Mouse (Mus musculus): ENCODE data around the gene Stmn1.

The Stmn1 gene

DNA sequence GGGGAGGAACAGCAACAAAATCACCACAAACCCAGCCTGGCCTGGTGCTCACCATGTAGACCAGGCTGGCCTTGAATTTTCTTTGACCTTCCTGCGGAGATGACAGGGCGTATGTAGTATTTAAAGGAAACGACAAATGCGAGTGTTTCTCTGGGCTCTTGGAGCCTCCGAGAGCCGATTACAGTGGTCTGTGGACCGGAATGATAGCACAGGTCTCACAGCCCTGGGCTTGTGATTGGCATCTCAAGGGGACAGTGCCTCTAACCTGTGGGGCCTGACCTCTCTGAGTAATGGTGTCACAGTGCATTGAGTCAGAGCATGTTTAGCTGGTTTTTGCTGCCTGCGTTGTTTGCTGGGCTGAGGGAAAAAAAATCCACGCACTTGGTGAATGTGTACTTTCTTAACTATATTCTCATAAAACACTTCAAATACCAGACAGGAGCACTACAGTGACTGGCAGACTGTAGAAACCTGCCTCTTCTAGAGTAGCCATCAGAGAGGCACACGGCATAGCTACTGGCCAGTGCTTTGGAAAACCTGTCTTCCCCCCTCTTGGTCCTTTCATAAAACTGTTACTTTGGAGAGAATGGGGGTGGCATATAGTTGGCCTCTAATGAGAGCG is 46.3 kb downstream of the Stmn1 start:
- no peak for DNase-seq (ENCODE audit: low read depth)

GRCm38 (mm10) chr4:134515614-134516013 is 47.5 kb downstream of the Stmn1 start:
- DNase-seq (ENCODE audit: low read depth): peak; percentile 57

DNA sequence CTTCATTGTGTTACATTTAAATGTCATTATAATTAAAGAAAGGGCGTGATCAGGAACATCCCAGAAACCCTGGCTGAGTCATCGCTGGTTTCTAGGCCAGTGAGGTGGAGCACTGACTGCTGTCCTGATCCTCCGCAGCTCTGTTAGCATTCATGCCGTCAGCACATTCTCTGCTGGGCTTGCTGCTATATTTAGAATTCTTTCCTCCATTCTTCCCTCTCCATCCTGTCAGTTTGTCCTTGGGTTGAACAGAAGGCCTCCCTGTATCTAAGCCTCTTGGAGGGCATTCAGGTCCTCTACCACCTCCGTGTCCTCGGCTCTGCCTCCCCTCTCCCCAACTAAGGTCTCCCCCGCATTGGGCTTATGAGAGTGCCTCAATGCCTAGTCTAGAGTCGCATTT is 48.9 kb downstream of the Stmn1 start:
- DNase-seq (ENCODE audit: low read depth): no peak

GRCm38 (mm10) chr4:134517719-134518118 is 49.6 kb downstream of the Stmn1 start:
- DNase-seq (ENCODE audit: low read depth): no peak

DNA sequence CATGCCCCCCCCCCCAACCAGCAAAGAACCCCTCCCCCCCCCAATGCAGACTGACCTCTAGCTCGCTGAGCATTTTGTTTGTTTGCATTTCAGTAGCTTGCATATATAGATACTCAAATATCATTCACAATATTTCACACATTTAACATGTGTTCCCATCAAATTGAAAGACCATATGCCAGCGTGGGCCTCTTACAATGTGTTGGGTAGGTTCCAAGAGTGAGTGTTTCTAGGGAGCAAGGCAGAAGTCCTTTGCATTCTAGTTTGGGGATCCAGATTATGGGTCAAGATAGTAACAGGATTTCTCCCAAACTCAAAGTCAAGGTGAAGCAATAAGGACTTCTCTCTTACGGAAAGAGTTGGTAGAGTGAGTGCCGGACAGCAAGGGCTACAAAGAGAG is 50.4 kb downstream of the Stmn1 start:
- no peak for DNase-seq (ENCODE audit: low read depth)

- DNase-seq (ENCODE audit: low read depth): no peak
Measured at GRCm38 (mm10) chr4:134519281-134519680, 51.2 kb downstream of the Stmn1 start.
